23 mouse cellular contexts compared by ENCODE assay signal in genomic region chr2:62589333-62589732, GRCm38 (mm10). TPM values are rescaled to one million over a fixed set of nuclear protein-coding genes. Genes with fewer than 3 reads are reported as not detected.
DNase-seq lines count a peak whose midpoint lies in the region; ATAC-seq and TF ChIP-seq lines count a peak whose summit lies in the region.
"Had no signal": no experiment of that assay in that cellular context is flagged by ENCODE, and none has a peak within 500 bp of the region (broad histone marks: within the 10 kb centered on the region; RNA-seq: fewer than 3 reads in every experiment).

No protein-coding gene starts in this region.

- no peaks in the 10 kb centered on the region for H3K36me3 ChIP-seq in intestine, embryonic 15.5 days
- H3K36me3 ChIP-seq in intestine, postnatal 0 days (ENCODE audit: control insufficient read depth, insufficient read depth): no peaks in the 10 kb centered on the region
- H3K36me3 ChIP-seq in intestine, embryonic 16.5 days (ENCODE audit: control insufficient read depth, insufficient read depth, low read length): no peaks in the 10 kb centered on the region
- no peaks in the 10 kb centered on the region for H3K36me3 ChIP-seq in liver, embryonic 13.5 days
- H3K36me3 ChIP-seq in liver, postnatal 0 days (replicated peaks; ENCODE audit: insufficient read depth, low read length): no peaks in the 10 kb centered on the region; the same call in 1 of the 2 replicates
- no peaks in the 10 kb centered on the region for H3K36me3 ChIP-seq in embryonic facial prominence, embryonic 10.5 days (replicated peaks)
- H3K36me3 ChIP-seq: embryonic facial prominence, embryonic 12.5 days; heart, embryonic 10.5 days; hindbrain, embryonic 12.5 days had no signal

- 0 out of 2 replicates have a peak, but pooled peaks cover 3% of the 10 kb centered on the region for H3K4me1 ChIP-seq in intestine, embryonic 15.5 days (replicated peaks)
- H3K4me1 ChIP-seq in intestine, postnatal 0 days (replicated peaks; ENCODE audit: control insufficient read depth, insufficient read depth, low read length): no peaks in the 10 kb centered on the region
- peaks cover 5% of the 10 kb centered on the region; the same call in 1 of the 2 replicates for H3K4me1 ChIP-seq in intestine, embryonic 16.5 days (ENCODE audit: control insufficient read depth, insufficient read depth, low read length)
- H3K4me1 ChIP-seq in liver, embryonic 13.5 days (replicated peaks): peaks cover 28% of the 10 kb centered on the region
- H3K4me1 ChIP-seq in liver, postnatal 0 days (ENCODE audit: insufficient read depth): peaks cover 14% of the 10 kb centered on the region; the same call in 1 of the 2 replicates
- no peaks in the 10 kb centered on the region for H3K4me1 ChIP-seq in embryonic facial prominence, embryonic 10.5 days
- H3K4me1 ChIP-seq: embryonic facial prominence, embryonic 12.5 days; heart, embryonic 10.5 days; hindbrain, embryonic 12.5 days had no signal

- no peak overlapping the region for H3K9ac ChIP-seq in intestine, embryonic 15.5 days
- H3K9ac ChIP-seq in intestine, postnatal 0 days (ENCODE audit: low read depth, low read length): no peak overlapping the region
- no peak overlapping the region for H3K9ac ChIP-seq in intestine, embryonic 16.5 days (ENCODE audit: low read depth, low read length)
- peak overlapping the region; percentile 36; the same call in 1 of the 2 replicates for H3K9ac ChIP-seq in liver, embryonic 13.5 days
- no peak overlapping the region for H3K9ac ChIP-seq in liver, postnatal 0 days (replicated peaks)
- H3K9ac ChIP-seq: embryonic facial prominence, embryonic 12.5 days; forebrain, embryonic 13.5 days; forebrain, postnatal 0 days; hindbrain, embryonic 12.5 days had no signal

- WGBS in intestine, embryonic 15.5 days: 21% methylated on average over 4 of the region's 4 CpGs
- 16% methylated on average over 4 of the region's 4 CpGs for WGBS in intestine, postnatal 0 days
- WGBS in intestine, embryonic 16.5 days: 30% methylated on average over 4 of the region's 4 CpGs
- WGBS in liver, embryonic 13.5 days (ENCODE audit: insufficient replicate concordance): 70% methylated on average over 4 of the region's 4 CpGs
- 59% methylated on average over 4 of the region's 4 CpGs for WGBS in liver, postnatal 0 days (ENCODE audit: insufficient replicate concordance)
- WGBS in embryonic facial prominence, embryonic 10.5 days: 75% methylated on average over 4 of the region's 4 CpGs

- no peak for TF ChIP-seq CTCF in intestine, postnatal 0 days (IDR thresholded peaks at IDR 0.05; ENCODE audit: low read depth)
- TF ChIP-seq CTCF in liver, postnatal 0 days (IDR thresholded peaks at IDR 0.05; ENCODE audit: low read depth): no peak

- ATAC-seq in intestine, embryonic 15.5 days: peak; percentile 45; the same call in 1 of the 2 replicates
- ATAC-seq in intestine, postnatal 0 days: no peak
- ATAC-seq in intestine, embryonic 16.5 days: peak; percentile 69; the same call in 1 of the 2 replicates
- peak; percentile 79 for ATAC-seq in liver, embryonic 13.5 days (ENCODE audit: low read depth)
- ATAC-seq in liver, postnatal 0 days: peak; percentile 67
- ATAC-seq: forebrain, embryonic 13.5 days; forebrain, postnatal 0 days; hindbrain, embryonic 16.5 days had no signal

- no peaks in the 10 kb centered on the region for H3K27me3 ChIP-seq in intestine, embryonic 15.5 days (replicated peaks)
- H3K27me3 ChIP-seq in intestine, postnatal 0 days (replicated peaks; ENCODE audit: control insufficient read depth, insufficient read depth, low read length): no peaks in the 10 kb centered on the region
- H3K27me3 ChIP-seq in intestine, embryonic 16.5 days (replicated peaks; ENCODE audit: control insufficient read depth, insufficient read depth, low read length): no peaks in the 10 kb centered on the region
- H3K27me3 ChIP-seq in liver, embryonic 13.5 days: no peaks in the 10 kb centered on the region
- no peaks in the 10 kb centered on the region for H3K27me3 ChIP-seq in liver, postnatal 0 days (ENCODE audit: insufficient read depth, low read length)
- no peaks in the 10 kb centered on the region for H3K27me3 ChIP-seq in embryonic facial prominence, embryonic 10.5 days (replicated peaks; ENCODE audit: low read depth, poor library complexity, severe bottlenecking)
- H3K27me3 ChIP-seq: embryonic facial prominence, embryonic 12.5 days; forebrain, embryonic 13.5 days; hindbrain, embryonic 12.5 days had no signal

- TF ChIP-seq EP300 in liver, postnatal 0 days (IDR thresholded peaks at IDR 0.05; ENCODE audit: low read depth): no peak

- no peak for DNase-seq in liver, embryonic 13.5 days
- DNase-seq in liver, postnatal 0 days: no peak
- no peak for DNase-seq in embryonic facial prominence, embryonic 10.5 days (ENCODE audit: low spot score)
- no peak for DNase-seq in layer of hippocampus, postnatal 36 days
- no peak for DNase-seq in heart, adult 9 months (ENCODE audit: low spot score in 2 of 2)
- DNase-seq: adrenal gland, postnatal 10 days; cerebellum, adult 18-20 months; cerebellum, postnatal 10 days; embryo, embryonic 11 days; forebrain, postnatal 0 days; gastrocnemius, postnatal 25 days; heart, adult 11 months; heart, postnatal 10 days; heart, postnatal 4 days had no signal

- no peak overlapping the region for H3K4me2 ChIP-seq in intestine, embryonic 15.5 days (replicated peaks)
- no peak overlapping the region for H3K4me2 ChIP-seq in intestine, postnatal 0 days (replicated peaks; ENCODE audit: low read depth)
- no peak overlapping the region for H3K4me2 ChIP-seq in intestine, embryonic 16.5 days (ENCODE audit: low read depth, low read length)
- H3K4me2 ChIP-seq in liver, embryonic 13.5 days: no peak overlapping the region
- no peak overlapping the region for H3K4me2 ChIP-seq in liver, postnatal 0 days (ENCODE audit: low read depth, low read length)
- H3K4me2 ChIP-seq: embryonic facial prominence, embryonic 12.5 days; forebrain, embryonic 13.5 days; hindbrain, embryonic 12.5 days had no signal

- no peaks in the 10 kb centered on the region for H3K9me3 ChIP-seq in intestine, embryonic 15.5 days
- no peaks in the 10 kb centered on the region for H3K9me3 ChIP-seq in intestine, postnatal 0 days (ENCODE audit: control insufficient read depth)
- H3K9me3 ChIP-seq in intestine, embryonic 16.5 days (ENCODE audit: control insufficient read depth, low read length): no peaks in the 10 kb centered on the region
- no peaks in the 10 kb centered on the region for H3K9me3 ChIP-seq in liver, embryonic 13.5 days (replicated peaks)
- H3K9me3 ChIP-seq in liver, postnatal 0 days (ENCODE audit: low read length): no peaks in the 10 kb centered on the region
- no peaks in the 10 kb centered on the region for H3K9me3 ChIP-seq in embryonic facial prominence, embryonic 10.5 days
- H3K9me3 ChIP-seq: embryonic facial prominence, embryonic 12.5 days; forebrain, embryonic 13.5 days; heart, embryonic 10.5 days; hindbrain, embryonic 12.5 days had no signal

- H3K27ac ChIP-seq in intestine, embryonic 15.5 days: no peak overlapping the region
- H3K27ac ChIP-seq in intestine, postnatal 0 days (ENCODE audit: low read depth, low read length): no peak overlapping the region
- no peak overlapping the region for H3K27ac ChIP-seq in intestine, embryonic 16.5 days (ENCODE audit: low read length)
- H3K27ac ChIP-seq in liver, embryonic 13.5 days: peak overlapping the region; percentile 62
- H3K27ac ChIP-seq in liver, postnatal 0 days (ENCODE audit: low read depth): no peak overlapping the region
- H3K27ac ChIP-seq in embryonic facial prominence, embryonic 10.5 days (replicated peaks): no peak overlapping the region
- H3K27ac ChIP-seq: embryonic facial prominence, embryonic 12.5 days; forebrain, embryonic 13.5 days; heart, embryonic 10.5 days; hindbrain, embryonic 12.5 days had no signal

- H3K4me3 ChIP-seq in intestine, embryonic 15.5 days (replicated peaks): no peak overlapping the region
- H3K4me3 ChIP-seq in intestine, postnatal 0 days (ENCODE audit: low read depth, low read length): no peak overlapping the region
- H3K4me3 ChIP-seq in intestine, embryonic 16.5 days (ENCODE audit: low read length): no peak overlapping the region
- no peak overlapping the region for H3K4me3 ChIP-seq in liver, embryonic 13.5 days (replicated peaks)
- no peak overlapping the region for H3K4me3 ChIP-seq in liver, postnatal 0 days (ENCODE audit: low read depth, low read length)
- H3K4me3 ChIP-seq in embryonic facial prominence, embryonic 10.5 days: no peak overlapping the region
- H3K4me3 ChIP-seq: embryonic facial prominence, embryonic 12.5 days; forebrain, embryonic 13.5 days; heart, embryonic 10.5 days; hindbrain, embryonic 12.5 days had no signal

RNA-seq across cellular contexts. Expression of gene Fap, which starts 15.5 kb away (rescaled TPM):
- 11.9 and 12.4 TPM in 2 replicates for polyA plus RNA-seq in intestine, embryonic 15.5 days (2015; fragmentation: Nextera tagmentation; extraction: Ambion mirVana)
- 2.8 and 3.6 TPM in 2 replicates for polyA plus RNA-seq in intestine, postnatal 0 days (2015; fragmentation: Nextera tagmentation; extraction: Ambion mirVana)
- polyA plus RNA-seq in intestine, embryonic 16.5 days (2015; fragmentation: Nextera tagmentation; extraction: Ambion mirVana): 10.0 and 10.5 TPM in 2 replicates
- 0.40 and 0.54 TPM in 2 replicates for polyA plus RNA-seq in liver, embryonic 13.5 days (2015; fragmentation: Nextera tagmentation; extraction: Ambion mirVana)
- polyA plus RNA-seq in liver, postnatal 0 days (2015; fragmentation: Nextera tagmentation; extraction: Ambion mirVana): 0.15 and 0.20 TPM in 2 replicates
- polyA plus RNA-seq in embryonic facial prominence, embryonic 10.5 days (2016; fragmentation: Nextera tagmentation; extraction: Ambion mirVana): 3.0 and 7.6 TPM in 2 replicates
- total RNA-seq in layer of hippocampus, postnatal 36 days (2021): 1 to 10 TPM in 1 of 2 experiments, under 1 TPM in 1; 0.35 to 1.6 TPM
- polyA plus RNA-seq: C2C12 had no signal

RNA-seq across cellular contexts. Expression of gene Ifih1, which starts 56.7 kb away (rescaled TPM):
- 5.2 and 7.0 TPM in 2 replicates for polyA plus RNA-seq in intestine, embryonic 15.5 days (2015; fragmentation: Nextera tagmentation; extraction: Ambion mirVana)
- 14.1 and 14.5 TPM in 2 replicates for polyA plus RNA-seq in intestine, postnatal 0 days (2015; fragmentation: Nextera tagmentation; extraction: Ambion mirVana)
- 6.0 and 6.4 TPM in 2 replicates for polyA plus RNA-seq in intestine, embryonic 16.5 days (2015; fragmentation: Nextera tagmentation; extraction: Ambion mirVana)
- 3.3 and 4.3 TPM in 2 replicates for polyA plus RNA-seq in liver, embryonic 13.5 days (2015; fragmentation: Nextera tagmentation; extraction: Ambion mirVana)
- polyA plus RNA-seq in liver, postnatal 0 days (2015; fragmentation: Nextera tagmentation; extraction: Ambion mirVana): 5.9 and 6.2 TPM in 2 replicates
- 0.45 and 0.62 TPM in 2 replicates for polyA plus RNA-seq in embryonic facial prominence, embryonic 10.5 days (2016; fragmentation: Nextera tagmentation; extraction: Ambion mirVana)
- total RNA-seq in layer of hippocampus, postnatal 36 days (2021): 1 to 10 TPM; 1.8 to 2.3 TPM
